Mouse (Mus musculus) testis, adult 2 months (tissue): ENCODE results near the gene Apba2. TPM values are rescaled to one million over a fixed set of nuclear protein-coding genes. Genes with fewer than 3 reads are reported as not detected.

ENCODE experiments used
- H3K27ac ChIP-seq: fragments of 200-500 bp; 2 replicates; pipeline ENCODE4 v1.5.1; 2012; ENCODE audit warnings: low read depth, low read length; ENCODE audit not compliant: control insufficient read depth, insufficient read depth
- H3K27me3 ChIP-seq: fragments of 200-500 bp; 2 replicates; pipeline ENCODE4 v1.6.1; 2012; ENCODE audit warnings: mild to moderate bottlenecking, low read length, moderate library complexity; ENCODE audit not compliant: control insufficient read depth, insufficient read depth
- H3K36me3 ChIP-seq: fragments of 200-500 bp; 2 replicates; pipeline ENCODE4 v1.6.1; 2012; ENCODE audit warnings: mild to moderate bottlenecking, low read length; ENCODE audit not compliant: control insufficient read depth, insufficient read depth
- H3K4me1 ChIP-seq: fragments of 200-500 bp; 2 replicates; pipeline ENCODE4 v1.6.1; 2012; ENCODE audit warnings: low read length; ENCODE audit not compliant: control insufficient read depth, insufficient read depth
- H3K4me3 ChIP-seq: fragments of 200-500 bp; 2 replicates; pipeline ENCODE4 v1.5.1; 2012; ENCODE audit warnings: low read depth, mild to moderate bottlenecking, low read length, moderate library complexity, mixed read lengths; ENCODE audit not compliant: control insufficient read depth
- CTCF ChIP-seq: fragments of 200-500 bp; IDR thresholded peaks from 2 replicates; pipeline ENCODE4 v1.5.1; 2012; ENCODE audit warnings: low read depth, mild to moderate bottlenecking, inconsistent platforms, low read length, moderate library complexity; ENCODE audit not compliant: control insufficient read depth, insufficient read depth, insufficient replicate concordance
- POLR2A ChIP-seq: fragments of 200-500 bp; IDR thresholded peaks from 2 replicates; pipeline ENCODE4 v1.6.1; 2012; ENCODE audit warnings: low read depth, mild to moderate bottlenecking, inconsistent platforms, low read length, moderate library complexity; ENCODE audit not compliant: control insufficient read depth
- polyA plus RNA-seq: library from polyadenylated mRNA; depleted of rRNA; stranded (reverse); fragments of >200 nt; gene quantifications from 2 replicates; pipeline ENCODE4 v1.2.3, GENCODE M21; 2012

Gene Apba2
- polyA plus RNA-seq, 1 experiment = 0.51 TPM

DNA sequence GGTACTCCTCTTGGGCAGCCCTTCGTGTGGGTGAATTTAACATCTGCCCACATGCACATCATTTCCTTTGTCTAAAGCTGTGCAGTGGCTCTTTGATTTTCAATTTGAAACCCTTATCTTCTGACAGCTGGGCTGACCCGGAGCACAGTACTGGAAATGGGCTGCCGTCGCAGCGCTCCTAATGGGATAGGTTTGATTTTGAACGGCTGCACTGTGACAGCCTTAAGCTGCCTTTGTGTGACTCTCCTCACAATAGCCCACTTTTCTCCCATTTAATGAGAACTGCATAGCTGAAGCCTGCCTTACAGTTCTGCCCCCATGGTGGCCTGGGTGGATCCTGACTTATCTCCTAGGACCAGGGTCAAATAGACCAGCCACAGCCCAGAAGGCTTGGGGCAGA lies 31.9 kb downstream of the Apba2 start:
- TF ChIP-seq POLR2A (no peak), CTCF (no peak)
- H3K4me1 ChIP-seq = no peaks in the 10 kb centered on the region
- H3K4me3 ChIP-seq = no peak overlapping the region
- H3K27ac ChIP-seq = no peak overlapping the region
- H3K36me3 ChIP-seq = no peaks in the 10 kb centered on the region
- H3K27me3 ChIP-seq = no peaks in the 10 kb centered on the region

DNA sequence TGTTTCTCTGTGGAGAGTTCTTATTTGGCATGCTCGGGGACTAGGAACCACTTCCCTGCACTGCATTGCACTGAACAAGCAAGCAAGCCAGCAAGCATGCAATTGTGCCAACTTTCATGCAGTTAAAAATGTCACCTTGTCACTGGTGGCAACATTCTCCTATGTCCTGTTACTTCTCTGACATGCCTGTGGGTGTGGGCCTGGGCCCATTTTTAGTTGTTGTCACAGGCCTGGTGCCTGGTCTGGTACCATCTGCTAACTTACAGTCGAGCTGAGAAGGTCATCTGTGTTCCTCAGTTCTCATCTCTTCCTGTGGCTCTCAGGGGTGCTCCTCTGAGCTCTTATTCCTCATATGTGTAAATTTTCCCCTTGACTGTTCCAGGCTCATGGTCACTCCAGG lies 33.8 kb downstream of the Apba2 start:
- Histone ChIP-seq H3K27me3 (no peaks in the 10 kb centered on the region), H3K27ac (no peak overlapping the region), H3K36me3 (no peaks in the 10 kb centered on the region), H3K4me1 (no peaks in the 10 kb centered on the region), H3K4me3 (no peak overlapping the region)
- TF ChIP-seq CTCF (no peak), POLR2A (no peak)

DNA sequence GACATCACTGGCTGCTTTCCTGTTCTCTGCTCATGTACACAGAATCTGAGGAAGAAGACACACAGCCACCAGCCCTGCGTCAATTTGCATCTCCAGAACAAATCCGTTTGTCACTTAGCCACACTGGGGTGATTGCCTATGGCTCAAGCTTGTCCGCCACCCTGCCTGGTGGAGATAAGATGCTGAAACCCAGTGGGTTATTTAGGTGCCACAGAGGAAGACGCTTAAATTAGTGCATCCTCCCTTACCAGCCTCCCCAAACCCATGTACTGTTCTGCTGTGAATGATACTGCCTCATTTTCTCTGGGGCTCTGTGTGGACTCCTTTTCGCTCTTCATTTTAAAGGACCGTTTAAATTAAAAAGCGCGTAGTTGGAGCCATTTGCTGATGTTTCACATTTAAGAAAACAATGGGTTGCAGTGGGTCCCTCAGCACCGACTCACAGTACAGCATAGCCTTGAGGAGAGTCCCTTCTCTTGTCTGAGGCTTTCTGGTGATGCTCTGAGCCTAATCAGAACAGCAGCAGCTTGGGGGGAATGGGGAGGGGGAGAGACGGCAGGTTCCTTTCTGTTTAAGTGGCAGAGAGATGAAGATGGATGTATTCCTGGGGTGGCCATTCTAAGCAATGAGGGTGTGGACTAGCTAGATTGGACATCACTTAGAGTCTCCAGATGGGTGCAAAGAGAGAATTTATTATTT lies 38.1 kb downstream of the Apba2 start:
- Histone ChIP-seq H3K4me3 (no peak overlapping the region), H3K27ac (no peak overlapping the region)

DNA sequence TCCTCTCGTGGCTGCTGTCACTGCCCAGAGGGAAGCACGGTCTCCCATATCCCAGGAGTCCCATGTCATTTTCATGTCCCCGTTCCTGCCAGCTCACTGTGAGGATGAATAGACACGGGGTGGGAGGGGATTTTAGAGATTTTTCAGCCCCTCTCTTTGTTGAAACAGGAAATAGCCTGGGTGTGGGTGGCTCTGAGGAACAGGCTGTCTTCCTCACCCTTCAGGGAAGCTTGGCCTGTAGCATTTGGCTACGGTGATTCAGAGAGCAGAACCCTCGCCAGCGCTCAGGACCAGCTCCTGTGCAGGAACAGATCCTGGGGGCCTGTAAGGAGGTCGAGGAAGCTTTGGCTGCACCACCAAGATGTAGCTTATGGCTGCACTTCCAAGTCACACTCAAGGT lies 45.3 kb downstream of the Apba2 start:
- Histone ChIP-seq H3K4me1 (no peaks in the 10 kb centered on the region), H3K36me3 (no peaks in the 10 kb centered on the region), H3K27me3 (no peaks in the 10 kb centered on the region), H3K27ac (no peak overlapping the region), H3K4me3 (no peak overlapping the region)
- TF ChIP-seq POLR2A (no peak), CTCF (no peak)

More for the DNA sequence above, 38.1 kb downstream of the Apba2 start:
- no peak for TF ChIP-seq POLR2A
- TF ChIP-seq CTCF = no peak
- Histone ChIP-seq H3K27me3 (no peaks in the 10 kb centered on the region), H3K4me1 (no peaks in the 10 kb centered on the region), H3K36me3 (no peaks in the 10 kb centered on the region)

DNA sequence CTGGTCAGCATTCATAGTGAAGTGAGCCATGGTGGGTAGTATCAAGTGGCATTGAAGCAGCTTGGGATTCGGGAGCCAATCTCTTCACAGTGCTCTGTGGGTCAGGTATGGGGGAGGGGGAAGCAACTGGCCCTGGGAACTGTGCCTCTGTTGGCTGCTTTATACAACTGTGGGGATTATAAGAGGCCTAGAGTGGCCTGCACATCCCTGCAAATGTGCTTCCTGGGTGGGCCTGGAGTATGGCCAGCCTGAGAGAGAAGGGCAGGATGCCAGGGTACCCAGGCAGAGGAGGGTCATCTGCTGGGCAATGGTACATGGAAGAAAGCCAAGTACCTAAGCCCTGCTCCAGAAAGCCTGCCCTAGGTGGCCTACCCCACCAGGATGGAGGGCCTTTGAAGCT lies 49.4 kb downstream of the Apba2 start:
- H3K36me3 ChIP-seq = no peaks in the 10 kb centered on the region
- H3K27ac ChIP-seq = no peak overlapping the region
- no peak overlapping the region for H3K4me3 ChIP-seq
- no peaks in the 10 kb centered on the region for H3K27me3 ChIP-seq
- TF ChIP-seq CTCF (no peak), POLR2A (no peak)
- no peaks in the 10 kb centered on the region for H3K4me1 ChIP-seq

DNA sequence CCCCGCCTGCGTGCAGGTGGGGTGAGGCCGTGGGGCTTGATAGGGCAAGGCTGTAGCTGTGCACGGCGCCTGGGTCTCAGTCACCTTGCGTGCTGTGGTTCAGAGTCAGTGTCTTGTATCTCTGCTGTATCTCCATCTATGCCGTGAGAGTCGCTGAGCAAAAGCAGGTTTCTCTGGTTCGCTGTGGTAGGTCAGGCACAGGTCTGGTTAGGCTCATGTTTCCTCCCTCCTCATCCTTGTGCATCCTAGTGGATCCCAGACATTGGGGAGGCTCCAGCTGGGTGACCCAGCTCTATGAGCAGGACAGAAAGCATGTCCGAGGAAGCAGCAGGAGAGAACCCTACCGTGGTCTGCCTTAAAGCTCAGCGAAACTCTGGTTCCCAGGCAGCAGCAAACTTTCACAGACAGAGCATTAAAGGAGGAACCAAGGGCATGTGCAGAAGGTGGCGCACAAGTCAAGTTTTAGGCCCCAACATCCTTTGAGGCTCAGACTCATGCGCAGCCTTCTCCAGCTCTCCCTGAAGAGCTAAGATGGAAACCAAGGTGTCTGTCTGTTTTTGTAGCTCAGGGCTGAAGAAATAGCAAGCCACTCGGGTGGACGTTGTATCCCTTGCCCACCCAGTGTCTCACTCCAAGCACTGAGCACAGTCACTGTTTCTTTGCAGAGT lies 51.2 kb downstream of the Apba2 start:
- no peak overlapping the region for H3K27ac ChIP-seq

DNA sequence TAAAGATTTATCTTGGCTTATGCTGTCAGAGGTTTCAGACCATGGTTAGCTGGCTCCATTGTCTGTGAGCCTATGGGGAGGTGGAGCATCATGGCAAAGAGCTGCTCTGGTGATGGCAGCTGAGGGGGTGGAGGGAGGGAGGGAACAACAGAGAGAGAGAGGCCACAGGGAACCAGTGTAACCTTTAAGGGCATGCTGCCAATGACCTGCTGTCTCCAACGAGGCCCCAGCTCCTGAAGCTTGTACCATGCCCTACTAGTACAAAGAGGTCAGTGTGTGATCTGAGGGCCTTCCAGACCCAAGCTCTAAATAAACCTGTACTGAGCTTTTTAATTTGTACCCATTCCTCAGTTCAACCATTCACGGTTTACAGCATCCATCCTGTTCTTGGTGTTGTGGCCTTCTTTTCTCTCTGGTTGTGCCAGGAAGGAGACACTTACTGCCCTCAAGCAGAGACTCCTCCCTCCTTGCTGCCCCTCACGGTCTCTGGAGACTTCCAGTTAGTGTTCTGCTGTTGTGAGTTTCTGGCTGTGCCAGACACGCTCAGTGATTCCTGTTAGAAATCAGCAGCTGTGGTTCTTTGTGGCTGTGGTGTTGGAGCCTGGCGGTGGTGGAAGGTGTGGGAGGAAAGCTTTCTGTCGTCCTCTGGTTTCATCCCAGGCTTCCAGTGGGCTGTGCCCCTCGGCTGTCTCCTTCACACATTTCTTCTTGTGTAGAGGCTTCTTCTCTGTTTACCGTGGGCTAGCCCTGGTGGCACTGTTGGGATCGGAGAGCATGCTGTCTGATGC lies 60.4 kb downstream of the Apba2 start:
- TF ChIP-seq CTCF (no peak), POLR2A (no peak)
- Histone ChIP-seq H3K27ac (no peak overlapping the region), H3K4me1 (no peaks in the 10 kb centered on the region), H3K4me3 (no peak overlapping the region), H3K36me3 (no peaks in the 10 kb centered on the region), H3K27me3 (no peaks in the 10 kb centered on the region)

More for the DNA sequence above, 51.2 kb downstream of the Apba2 start:
- TF ChIP-seq CTCF (no peak), POLR2A (no peak)
- Histone ChIP-seq H3K4me3 (no peak overlapping the region), H3K36me3 (no peaks in the 10 kb centered on the region), H3K27me3 (no peaks in the 10 kb centered on the region), H3K4me1 (no peaks in the 10 kb centered on the region)
